Mouse (Mus musculus) CH12.LX (cell line): ENCODE measurements at regions not wholly inside any gene's neighbourhood (a gene's known extent, or its start where the extent isn't known, plus 50 kb on each side); places are given as distances from the start of the nearest gene placed in this dataset.

Experiments
- DNase-seq: peaks from one replicate; pipeline ENCODE4 v3.0.0-alpha.2; 2013; ENCODE audit errors: extremely low read depth
- H3K27ac ChIP-seq: 2 replicates; pipeline ENCODE4 v1.5.1; 2012; ENCODE audit warnings: low read depth, mild to moderate bottlenecking, control low read depth, moderate library complexity; ENCODE audit not compliant: insufficient read depth
- H3K27me3 ChIP-seq: replicated peaks from 2 replicates; pipeline ENCODE3; 2012; ENCODE audit warnings: inconsistent platforms
- H3K36me3 ChIP-seq, 2 experiments: replicated peaks in 1 of 2; 2 replicates each; pipeline versions ENCODE3 to v1.6.1; 2012; ENCODE audit warnings: inconsistent platforms in 1 of 2, low read length in 1 of 2, mild to moderate bottlenecking in 1 of 2, mixed read lengths in 1 of 2, moderate library complexity in 1 of 2; ENCODE audit not compliant: control insufficient read depth in 1 of 2, insufficient read depth in 1 of 2
- H3K4me1 ChIP-seq, 2 experiments: 2 replicates each; pipeline ENCODE4 v1.6.1; 2012; ENCODE audit warnings: inconsistent platforms in 1 of 2, moderate library complexity in 1 of 2; ENCODE audit not compliant: insufficient read depth in 2 of 2, control insufficient read depth in 1 of 2
- H3K4me2 ChIP-seq: 2 replicates; pipeline ENCODE4 v1.6.1; 2012; ENCODE audit warnings: low read depth, mild to moderate bottlenecking, control low read depth; ENCODE audit not compliant: poor library complexity, insufficient read depth, severe bottlenecking
- H3K4me3 ChIP-seq, 3 experiments: fragments of 150-350 bp in 1 of 3; sonication (generic) in 1 of 3; replicated peaks in 1 of 3; 2 replicates each; pipeline versions ENCODE3 to v1.5.1; 2011 to 2012; ENCODE audit warnings: low read depth in 2 of 3, low read length in 2 of 3, mild to moderate bottlenecking in 2 of 3, moderate library complexity in 2 of 3, control low read depth in 1 of 3, improper control_type of control experiment in 1 of 3, inconsistent platforms in 1 of 3, mixed read lengths in 1 of 3; ENCODE audit not compliant: poor library complexity in 1 of 3
- H3K79me2 ChIP-seq: replicated peaks from 2 replicates; pipeline ENCODE4 v1.6.1; 2012; ENCODE audit warnings: mild to moderate bottlenecking, moderate library complexity; ENCODE audit not compliant: control insufficient read depth, poor library complexity, insufficient read depth, severe bottlenecking; ENCODE audit errors: extremely low read depth
- H3K9ac ChIP-seq: 2 replicates; pipeline ENCODE4 v1.6.1; 2012; ENCODE audit warnings: low read depth, mild to moderate bottlenecking, control low read depth, moderate library complexity; ENCODE audit not compliant: insufficient read depth
- H3K9me3 ChIP-seq: replicated peaks from 2 replicates; pipeline ENCODE3; 2012; ENCODE audit warnings: low read length, inconsistent platforms, mixed read lengths
- CTCF ChIP-seq, 2 experiments: IDR thresholded peaks in 1 of 2; conservative IDR thresholded peaks in 1 of 2; 2 replicates each; pipeline ENCODE4 v1.5.1; 2011 to 2012; ENCODE audit warnings: low read depth in 2 of 2, low read length in 2 of 2, improper control_type of control experiment in 1 of 2, inconsistent platforms in 1 of 2, mild to moderate bottlenecking in 1 of 2, moderate library complexity in 1 of 2
- ELF1 ChIP-seq: IDR thresholded peaks from 2 replicates; pipeline ENCODE4 v1.6.1; 2014; ENCODE audit warnings: low read depth, mild to moderate bottlenecking, inconsistent platforms, low read length, improper control_type of control experiment
- GABPA ChIP-seq: IDR thresholded peaks from 2 replicates; pipeline ENCODE4 v1.6.1; 2012; ENCODE audit warnings: low read depth, low read length, improper control_type of control experiment, inconsistent platforms; ENCODE audit not compliant: insufficient replicate concordance
- IRF4 ChIP-seq: IDR thresholded peaks from 2 replicates; pipeline ENCODE4 v1.6.1; 2014; ENCODE audit warnings: low read depth, mild to moderate bottlenecking, inconsistent platforms, low read length, improper control_type of control experiment
- KAT2A ChIP-seq: IDR thresholded peaks from 2 replicates; pipeline ENCODE4 v1.6.1; 2012; ENCODE audit warnings: low read length, improper control_type of control experiment, inconsistent platforms; ENCODE audit not compliant: insufficient replicate concordance
- MAZ ChIP-seq: IDR thresholded peaks from 2 replicates; pipeline ENCODE4 v1.6.1; 2012; ENCODE audit warnings: low read depth, mild to moderate bottlenecking, inconsistent platforms, low read length, improper control_type of control experiment, moderate library complexity
- MEF2A ChIP-seq: IDR thresholded peaks from 2 replicates; pipeline ENCODE4 v1.6.1; 2014; ENCODE audit warnings: low read depth, mild to moderate bottlenecking, inconsistent platforms, low read length, improper control_type of control experiment, borderline replicate concordance
- NELFE ChIP-seq: IDR thresholded peaks from 2 replicates; pipeline ENCODE4 v1.6.1; 2011; ENCODE audit warnings: low read depth, low read length, improper control_type of control experiment
- PAX5 ChIP-seq: IDR thresholded peaks from 2 replicates; pipeline ENCODE4 v1.6.1; 2012; ENCODE audit warnings: low read length, inconsistent platforms, mixed read lengths
- POLR2A ChIP-seq: IDR thresholded peaks from 2 replicates; pipeline ENCODE4 v1.6.1; 2011; ENCODE audit warnings: low read depth, mild to moderate bottlenecking, improper control_type of control experiment, low read length
- RAD21 ChIP-seq: IDR thresholded peaks from 2 replicates; pipeline ENCODE4 v1.6.1; 2011; ENCODE audit warnings: low read depth, mild to moderate bottlenecking, low read length, improper control_type of control experiment, moderate library complexity
- SMC3 ChIP-seq: IDR thresholded peaks from 2 replicates; pipeline ENCODE4 v1.6.1; 2011; ENCODE audit warnings: low read depth, low read length, improper control_type of control experiment
- dilution Hi-C: fragments of 300-500 bp; cut with MboI; formaldehyde crosslinking; loops from 2 replicates; pipeline ENCODE4 v1.14.3; 2020; ENCODE audit warnings: low sequenced_read_pairs; ENCODE audit not compliant: extremely low pct_unique_long_range_greater_than_20kb, extremely low pct_ligation_motif_present
- in situ Hi-C: fragments of 300-500 bp; cut with MboI; formaldehyde crosslinking; loops from 3 replicates; pipeline ENCODE4 v1.14.3; 2019; ENCODE audit warnings: low sequenced_read_pairs, low pct_ligation_motif_present, low pct_unique_long_range_greater_than_20kb, mixed read lengths

DNA sequence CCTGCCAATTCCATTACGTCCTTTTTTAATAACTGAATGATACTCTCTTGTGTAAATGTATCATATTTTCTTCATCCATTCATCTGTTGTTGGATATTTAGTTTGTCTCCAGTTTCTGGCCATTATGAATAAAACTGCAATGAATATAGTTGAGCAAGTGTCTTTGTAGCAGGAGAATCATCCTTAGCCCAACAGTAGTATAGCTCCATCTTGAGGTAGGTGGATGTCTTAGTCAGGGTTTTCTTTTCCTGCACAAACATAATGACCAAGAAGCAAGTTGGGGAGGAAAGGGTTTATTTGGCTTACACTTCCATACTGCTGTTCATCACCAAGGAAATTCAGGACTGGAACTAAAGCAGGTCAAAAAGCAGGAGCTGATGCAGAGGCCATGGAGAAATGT, 299.2 kb downstream of the Arap2 start:
- Histone ChIP-seq H3K27me3 (no peaks in the 10 kb centered on the region), H3K4me3 (no peak overlapping the region), H3K9me3 (no peaks in the 10 kb centered on the region), H3K4me1 (no peaks in the 10 kb centered on the region), H3K9ac (no peak overlapping the region), H3K79me2 (no peaks in the 10 kb centered on the region), H3K4me2 (no peak overlapping the region), H3K27ac (no peak overlapping the region), H3K36me3 (no peaks in the 10 kb centered on the region)
- dilution Hi-C loops (no loop called here), in situ Hi-C loops (no loop called here)
- peak; percentile 4 for DNase-seq
- peak; percentile 63 for TF ChIP-seq RAD21
- TF ChIP-seq KAT2A: no peak
- peak in 1 of 2 experiments; percentile 57; a peak in 2 of 4 replicates for TF ChIP-seq CTCF (conservative IDR thresholded peaks at IDR 0.05 in 1 of 2, IDR thresholded peaks at IDR 0.05 in 1 of 2; ENCODE audit: low read depth in 2 of 2, low read length in 2 of 2)
- no peak for TF ChIP-seq IRF4
- no peak for TF ChIP-seq PAX5
- TF ChIP-seq NELFE: no peak
- no peak for TF ChIP-seq ELF1

DNA sequence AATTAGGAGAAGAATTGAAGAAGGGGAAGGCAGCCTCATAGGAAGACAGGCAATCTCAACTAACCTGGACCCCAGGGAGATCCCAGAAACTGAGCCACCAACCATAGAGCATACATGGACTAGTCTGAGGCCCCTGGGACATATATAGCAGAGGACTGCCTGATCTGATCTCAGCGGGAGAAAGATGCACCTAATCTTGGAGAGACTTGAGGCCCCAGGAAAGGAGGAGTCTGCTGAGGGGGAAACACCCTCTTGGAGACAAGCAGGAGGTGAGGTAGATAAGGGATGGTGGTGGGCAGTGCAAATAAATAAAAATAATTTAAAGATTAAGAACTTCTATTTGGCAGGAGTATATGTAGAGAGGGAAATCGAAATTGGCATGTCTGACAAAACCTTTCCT, 303.4 kb downstream of the Arap2 start:
- H3K4me2 ChIP-seq: no peak overlapping the region
- H3K36me3 ChIP-seq: no peaks in the 10 kb centered on the region
- no peaks in the 10 kb centered on the region for H3K4me1 ChIP-seq
- no peaks in the 10 kb centered on the region for H3K27me3 ChIP-seq
- in situ Hi-C loops (no loop called here), dilution Hi-C loops (no loop called here)
- DNase-seq: no peak
- H3K9me3 ChIP-seq: no peaks in the 10 kb centered on the region
- H3K4me3 ChIP-seq: no peak overlapping the region
- H3K9ac ChIP-seq: no peak overlapping the region
- H3K79me2 ChIP-seq: no peaks in the 10 kb centered on the region
- H3K27ac ChIP-seq: no peak overlapping the region
- TF ChIP-seq SMC3: no peak
- TF ChIP-seq MEF2A: no peak
- no peak for TF ChIP-seq POLR2A
- no peak for TF ChIP-seq GABPA
- no peak for TF ChIP-seq MAZ
